Mouse (Mus musculus) forebrain, embryonic 11.5 days (tissue): ENCODE results near the gene Vav3. TPM values are rescaled to one million over a fixed set of nuclear protein-coding genes. Genes with fewer than 3 reads are reported as not detected.

Experiments used
- ATAC-seq: fragments of 200-750 bp; cut with Nextera tagmentation; replicated peaks from 2 replicates; pipeline ENCODE4 v1.8.0; 2017; ENCODE audit warnings: moderate TSS enrichment; ENCODE audit not compliant: low FRiP score
- DNase-seq: peaks from one replicate; pipeline ENCODE4 v3.0.0-alpha.2; 2017; ENCODE audit warnings: low spot score
- H3K27ac ChIP-seq: fragments of 300-500 bp; sonication (generic); 2 replicates; pipeline ENCODE4 v1.5.1; 2014; ENCODE audit warnings: low read depth, low read length
- H3K27me3 ChIP-seq: fragments of 300-500 bp; sonication (generic); 2 replicates; pipeline ENCODE4 v1.6.1; 2014; ENCODE audit warnings: mild to moderate bottlenecking, low read length, mixed read lengths; ENCODE audit not compliant: control insufficient read depth, insufficient read depth
- H3K36me3 ChIP-seq: fragments of 300-500 bp; sonication (generic); 2 replicates; pipeline ENCODE4 v1.6.1; 2014; ENCODE audit warnings: mild to moderate bottlenecking, low read length, moderate library complexity, mixed read lengths; ENCODE audit not compliant: control insufficient read depth, insufficient read depth
- H3K4me1 ChIP-seq: fragments of 300-500 bp; sonication (generic); replicated peaks from 2 replicates; pipeline ENCODE4 v1.6.1; 2014; ENCODE audit warnings: low read length, mixed read lengths; ENCODE audit not compliant: control insufficient read depth, insufficient read depth
- H3K4me2 ChIP-seq: fragments of 300-500 bp; sonication (generic); 2 replicates; pipeline ENCODE4 v1.6.1; 2014; ENCODE audit warnings: low read depth, mild to moderate bottlenecking, low read length, moderate library complexity, mixed read lengths; ENCODE audit not compliant: severe bottlenecking
- H3K4me3 ChIP-seq: fragments of 300-500 bp; sonication (generic); 2 replicates; pipeline ENCODE4 v1.5.1; 2014; ENCODE audit warnings: low read depth, low read length
- H3K9ac ChIP-seq: fragments of 300-500 bp; sonication (generic); 2 replicates; pipeline ENCODE4 v1.6.1; 2014; ENCODE audit warnings: low read length
- H3K9me3 ChIP-seq: fragments of 300-500 bp; sonication (generic); 2 replicates; pipeline ENCODE4 v1.6.1; 2016; ENCODE audit warnings: low read length, mixed read lengths; ENCODE audit not compliant: control insufficient read depth
- WGBS: fragments of 180-500 bp; shearing (Covaris S2); extraction: QIAGEN DNeasy Blood & Tissue Kit; methylation state at CpG from one replicate; pipeline ENCODE4 v1.1.7; 2014; 5-methylcytosine and 5-hydroxymethylcytosine counted together
- polyA plus RNA-seq: library from polyadenylated mRNA; unstranded; fragments of >200 nt; fragmentation: Nextera tagmentation; extraction: Ambion mirVana; gene quantifications from 2 replicates; pipeline ENCODE4 v1.2.1, GENCODE M21; 2014

The Vav3 gene
- polyA plus RNA-seq, 1 experiment from 2014 or later, result 9.2 TPM

DNA sequence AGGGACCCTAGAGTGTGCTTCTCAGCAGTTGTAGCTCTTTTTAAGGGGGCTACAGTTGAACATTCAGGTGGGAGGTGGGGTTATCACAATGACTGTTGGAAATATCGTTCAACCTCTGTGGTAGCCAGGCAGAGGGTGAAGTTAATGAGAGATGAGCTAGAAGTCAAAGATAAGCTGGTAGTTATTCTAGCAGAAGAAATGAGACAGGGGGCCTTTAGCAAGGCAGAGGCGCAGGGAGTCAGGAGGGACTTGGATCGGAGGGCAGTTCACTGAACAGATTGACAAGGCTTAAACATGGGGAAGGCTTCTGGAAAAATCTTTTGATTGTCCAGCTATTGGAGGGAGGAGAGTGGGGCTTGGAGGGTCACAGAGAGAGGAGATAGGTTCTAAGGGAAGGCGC lies 147.4 kb downstream of the Vav3 start:
- Histone ChIP-seq H3K27ac (no peak overlapping the region), H3K9me3 (no peaks in the 10 kb centered on the region), H3K27me3 (no peaks in the 10 kb centered on the region), H3K9ac (no peak overlapping the region), H3K4me3 (no peak overlapping the region), H3K4me1 (no peaks in the 10 kb centered on the region), H3K36me3 (no peaks in the 10 kb centered on the region), H3K4me2 (no peak overlapping the region)
- ATAC-seq, result no peak
- no peak for DNase-seq
- WGBS, result 93% methylated on average over 4 of the region's 4 CpGs

DNA sequence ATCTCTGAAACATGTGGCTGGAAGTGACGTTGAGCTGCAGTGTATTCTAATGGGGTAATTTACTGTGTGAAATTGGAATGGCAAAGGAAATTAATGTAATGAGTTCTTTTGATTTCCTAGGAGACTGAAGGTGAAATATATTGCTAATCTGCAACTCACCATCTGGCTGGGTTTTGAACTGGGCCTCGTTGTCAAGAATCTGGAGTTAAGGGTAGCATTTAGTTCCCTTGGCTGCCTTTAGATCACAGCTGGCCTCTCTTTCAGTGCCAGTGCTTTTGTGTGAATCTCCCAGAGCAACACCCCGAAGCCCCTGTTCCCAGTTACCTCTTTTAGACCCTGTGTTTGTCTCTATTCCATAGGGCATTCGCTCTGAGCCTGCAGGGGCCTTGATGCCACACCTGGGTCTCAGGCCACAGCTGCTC lies 148.3 kb downstream of the Vav3 start:
- Histone ChIP-seq H3K9me3 (no peaks in the 10 kb centered on the region), H3K9ac (no peak overlapping the region), H3K4me2 (no peak overlapping the region), H3K27me3 (no peaks in the 10 kb centered on the region), H3K4me1 (no peaks in the 10 kb centered on the region), H3K27ac (no peak overlapping the region), H3K36me3 (no peaks in the 10 kb centered on the region), H3K4me3 (no peak overlapping the region)
- 31% methylated on average over 4 of the region's 4 CpGs for WGBS
- DNase-seq (no peak), ATAC-seq (0 out of 2 replicates have a peak, but pooled peaks have one; percentile 9)

- DNase-seq (no peak), ATAC-seq (no peak)
- Histone ChIP-seq H3K36me3 (no peaks in the 10 kb centered on the region), H3K9me3 (no peaks in the 10 kb centered on the region), H3K27ac (no peak overlapping the region), H3K4me3 (no peak overlapping the region), H3K27me3 (no peaks in the 10 kb centered on the region), H3K4me1 (no peaks in the 10 kb centered on the region), H3K9ac (no peak overlapping the region), H3K4me2 (no peak overlapping the region)
- WGBS, result 56% methylated on average over 11 of the region's 11 CpGs
These were observed 150.3 kb downstream of the Vav3 start for GRCm38 (mm10) chr3:109490561-109491296.

DNA sequence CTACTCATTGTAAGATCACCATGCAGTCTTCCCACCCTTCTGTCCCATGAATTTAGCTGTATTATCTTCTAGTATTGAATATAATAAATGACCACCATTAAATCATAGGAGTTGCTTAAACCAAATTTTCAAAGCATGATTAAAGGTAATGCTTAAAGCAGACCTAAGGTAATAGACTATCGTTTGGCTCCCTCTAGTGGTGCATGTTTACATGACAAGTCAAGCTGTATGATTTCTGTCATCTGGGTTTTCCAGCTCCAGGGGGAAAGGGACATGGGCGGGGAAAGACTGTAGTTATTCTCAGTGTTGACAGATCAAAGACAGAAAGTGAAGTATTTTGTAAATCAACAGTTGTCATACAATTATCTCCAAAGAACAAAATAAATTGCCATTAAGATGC lies 151.1 kb downstream of the Vav3 start:
- no peaks in the 10 kb centered on the region for H3K9me3 ChIP-seq
- no peak overlapping the region for H3K4me2 ChIP-seq
- H3K4me3 ChIP-seq, result no peak overlapping the region
- no peaks in the 10 kb centered on the region for H3K27me3 ChIP-seq
- no peak overlapping the region for H3K9ac ChIP-seq
- no peaks in the 10 kb centered on the region for H3K36me3 ChIP-seq
- H3K4me1 ChIP-seq, result no peaks in the 10 kb centered on the region
- WGBS, result 10% methylated on average over 2 of the region's 2 CpGs
- DNase-seq (peak; percentile 63), ATAC-seq (peak; percentile 48)
- H3K27ac ChIP-seq, result no peak overlapping the region

DNA sequence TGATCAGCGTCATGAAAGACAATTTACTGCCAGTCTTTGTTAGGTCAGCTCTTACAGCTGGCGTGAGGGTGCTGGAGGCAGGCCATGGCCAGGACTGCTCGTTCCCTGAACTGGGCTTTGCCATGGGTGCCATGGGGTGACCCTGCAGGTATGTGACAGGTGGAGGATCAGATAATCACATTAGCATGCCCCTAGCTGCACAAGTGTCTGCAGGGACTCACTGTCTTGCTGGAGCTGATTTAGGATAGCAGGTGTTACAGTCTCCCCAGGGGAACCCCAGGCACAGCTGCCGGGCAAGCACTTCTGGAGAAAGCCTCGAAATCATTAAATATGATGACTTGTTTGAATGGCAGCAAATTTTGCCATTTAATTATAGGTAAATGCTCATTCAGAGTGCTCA lies 156.0 kb downstream of the Vav3 start:
- 61% methylated on average over 5 of the region's 5 CpGs for WGBS
- Histone ChIP-seq H3K27me3 (no peaks in the 10 kb centered on the region), H3K4me2 (no peak overlapping the region), H3K4me3 (no peak overlapping the region), H3K27ac (no peak overlapping the region), H3K9me3 (no peaks in the 10 kb centered on the region), H3K4me1 (no peaks in the 10 kb centered on the region), H3K9ac (no peak overlapping the region), H3K36me3 (no peaks in the 10 kb centered on the region)
- no peak for DNase-seq
- peak; percentile 43; the same call in 1 of the 2 replicates for ATAC-seq

DNA sequence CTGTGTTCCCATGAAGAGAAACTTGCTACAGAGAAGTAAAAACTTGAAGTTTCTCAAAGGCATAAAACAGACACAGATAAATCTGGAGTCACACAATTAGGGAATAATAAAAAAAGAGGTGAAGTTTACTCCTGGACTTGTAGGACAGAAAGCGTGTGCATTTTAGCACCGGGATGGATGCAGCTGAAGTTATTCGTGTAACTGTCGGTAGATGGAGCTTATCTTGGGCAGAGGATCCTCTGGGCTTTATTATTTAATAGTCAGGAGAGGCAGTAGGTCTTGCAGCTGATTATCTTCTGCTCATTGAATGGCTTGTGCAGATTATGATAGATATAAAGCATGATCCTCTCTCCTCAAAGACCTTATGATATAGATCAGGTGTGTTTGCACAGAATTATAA lies 156.6 kb downstream of the Vav3 start:
- DNase-seq (no peak), ATAC-seq (no peak)
- H3K4me3 ChIP-seq, result no peak overlapping the region
- H3K27me3 ChIP-seq, result no peaks in the 10 kb centered on the region
- H3K9me3 ChIP-seq, result no peaks in the 10 kb centered on the region
- H3K36me3 ChIP-seq, result no peaks in the 10 kb centered on the region
- 84% methylated on average over 4 of the region's 4 CpGs for WGBS
- H3K27ac ChIP-seq, result no peak overlapping the region
- H3K9ac ChIP-seq, result no peak overlapping the region
- H3K4me2 ChIP-seq, result no peak overlapping the region
- H3K4me1 ChIP-seq, result no peaks in the 10 kb centered on the region

DNA sequence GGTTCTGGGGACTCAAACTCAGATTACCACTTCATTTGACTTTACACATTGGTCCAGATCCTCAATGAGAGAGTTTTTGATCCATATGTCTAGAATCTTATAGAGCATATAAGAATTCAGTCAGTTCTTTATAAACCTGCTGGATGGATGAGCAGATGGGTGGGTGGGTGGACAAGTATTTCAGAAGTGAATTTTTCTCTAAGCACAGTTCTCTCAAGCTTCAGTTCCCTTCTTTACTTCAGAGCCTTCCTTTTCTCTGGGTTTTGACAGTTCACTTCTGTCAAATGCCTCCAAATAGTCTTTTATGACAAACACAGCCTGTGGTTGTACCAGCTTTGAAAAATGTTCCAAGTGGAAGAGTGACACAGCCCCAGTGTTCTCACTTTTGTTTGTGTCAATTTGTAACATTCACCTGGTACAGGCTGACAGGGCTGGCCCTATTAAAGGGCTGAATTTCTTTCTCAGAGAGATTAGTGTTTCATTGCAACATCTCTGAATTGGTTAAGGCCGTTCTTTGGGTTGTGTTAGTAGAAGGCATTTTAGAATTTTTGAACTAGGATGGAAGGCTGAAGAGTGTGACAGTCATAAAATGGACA lies 159.5 kb downstream of the Vav3 start:
- Histone ChIP-seq H3K36me3 (no peaks in the 10 kb centered on the region), H3K4me1 (no peaks in the 10 kb centered on the region), H3K27me3 (no peaks in the 10 kb centered on the region), H3K9me3 (no peaks in the 10 kb centered on the region), H3K4me3 (no peak overlapping the region), H3K27ac (no peak overlapping the region), H3K4me2 (no peak overlapping the region), H3K9ac (no peak overlapping the region)
- WGBS, result 80% methylated on average over 1 of the region's 1 CpGs
- DNase-seq (no peak), ATAC-seq (no peak)

GRCm38 (mm10) chr3:109509784-109510183 lies 169.3 kb downstream of the Vav3 start:
- 83% methylated on average over 1 of the region's 1 CpGs for WGBS
- no peak overlapping the region for H3K4me3 ChIP-seq
- no peaks in the 10 kb centered on the region for H3K4me1 ChIP-seq
- no peak overlapping the region for H3K27ac ChIP-seq
- H3K36me3 ChIP-seq, result no peaks in the 10 kb centered on the region
- DNase-seq (no peak), ATAC-seq (no peak)
- H3K27me3 ChIP-seq, result no peaks in the 10 kb centered on the region
- H3K9me3 ChIP-seq, result no peaks in the 10 kb centered on the region
- no peak overlapping the region for H3K4me2 ChIP-seq
- H3K9ac ChIP-seq, result no peak overlapping the region

- Histone ChIP-seq H3K27me3 (no peaks in the 10 kb centered on the region), H3K27ac (no peak overlapping the region), H3K9me3 (no peaks in the 10 kb centered on the region), H3K4me3 (no peak overlapping the region), H3K4me1 (no peaks in the 10 kb centered on the region), H3K36me3 (no peaks in the 10 kb centered on the region), H3K9ac (no peak overlapping the region), H3K4me2 (no peak overlapping the region)
- no peak for DNase-seq
- no peak for ATAC-seq
- WGBS, result 98% methylated on average over 1 of the region's 1 CpGs
These were observed 171.4 kb downstream of the Vav3 start for GRCm38 (mm10) chr3:109511849-109512248.
